Mouse (Mus musculus) kidney, adult 2 months (tissue): ENCODE results near the gene Sycn. TPM values are rescaled to one million over a fixed set of nuclear protein-coding genes. Genes with fewer than 3 reads are reported as not detected.
"Not testable (repeated sequence)": the region's sequence is repeated elsewhere in the genome, so short reads cannot be mapped to it uniquely, and the experiment has no call there.

ENCODE experiments used
- DNase-seq: peaks from one replicate; pipeline ENCODE4 v3.0.0; 2021
- H3K27ac ChIP-seq: fragments of 200-500 bp; 2 replicates; pipeline ENCODE4 v1.5.1; 2012; ENCODE audit warnings: low read depth, low read length, control low read depth, inconsistent platforms; ENCODE audit not compliant: insufficient read depth
- H3K27me3 ChIP-seq: fragments of 200-500 bp; replicated peaks from 2 replicates; pipeline ENCODE4 v1.6.1; 2012; ENCODE audit warnings: mild to moderate bottlenecking, moderate library complexity, low read length, inconsistent platforms; ENCODE audit not compliant: control insufficient read depth, insufficient read depth
- H3K36me3 ChIP-seq: fragments of 200-500 bp; 2 replicates; pipeline ENCODE4 v1.6.1; 2012; ENCODE audit warnings: mild to moderate bottlenecking, moderate library complexity, low read length, inconsistent platforms; ENCODE audit not compliant: control insufficient read depth, insufficient read depth
- H3K4me1 ChIP-seq: fragments of 200-500 bp; 2 replicates; pipeline ENCODE4 v1.6.1; 2011; ENCODE audit warnings: low read length; ENCODE audit not compliant: control insufficient read depth, insufficient read depth
- H3K4me3 ChIP-seq: fragments of 200-500 bp; 2 replicates; pipeline ENCODE4 v1.5.1; 2011; ENCODE audit warnings: mild to moderate bottlenecking, low read depth, low read length, control low read depth; ENCODE audit not compliant: insufficient read depth
- CTCF ChIP-seq: fragments of 200-500 bp; conservative IDR thresholded peaks from 2 replicates; pipeline ENCODE4 v1.5.1; 2011; ENCODE audit warnings: low read depth, mild to moderate bottlenecking, control low read depth, low read length, moderate library complexity, mixed read lengths; ENCODE audit not compliant: insufficient read depth, insufficient read length
- POLR2A ChIP-seq: fragments of 200-500 bp; IDR thresholded peaks from one replicate; pipeline ENCODE4 v1.6.1; 2011; ENCODE audit warnings: low read depth, low read length, control low read depth
- WGBS: fragments of 180-500 bp; shearing (Covaris S2); methylation state at CpG from one replicate; pipeline ENCODE4 v1.1.7; 2018; 5-methylcytosine and 5-hydroxymethylcytosine counted together
- polyA plus RNA-seq: library from polyadenylated mRNA; depleted of rRNA; stranded (reverse); fragments of >200 nt; gene quantifications from 2 replicates; pipeline ENCODE4 v1.2.3, GENCODE M21; 2012; rRNA removed

The Sycn gene
- 12.4 and 13.3 TPM in 2 replicates for polyA plus RNA-seq

GRCm38 (mm10) chr7:28540526-28540925, at the start of gene Sycn:
TSS of gene Sycn (plus strand) at chr7:28540885.
- Histone ChIP-seq H3K4me1 (no peaks in the 10 kb centered on the region; the same call in 1 of the 2 replicates), H3K27me3 (no peaks in the 10 kb centered on the region), H3K36me3 (no peaks in the 10 kb centered on the region), H3K4me3 (no peak within 1 kb of the TSS), H3K27ac (no peak within 1 kb of the TSS)
- no peak for TF ChIP-seq POLR2A
- no peak for TF ChIP-seq CTCF
- DNase-seq = no peak
- WGBS = 68% methylated on average over 4 of the region's 4 CpGs

DNA sequence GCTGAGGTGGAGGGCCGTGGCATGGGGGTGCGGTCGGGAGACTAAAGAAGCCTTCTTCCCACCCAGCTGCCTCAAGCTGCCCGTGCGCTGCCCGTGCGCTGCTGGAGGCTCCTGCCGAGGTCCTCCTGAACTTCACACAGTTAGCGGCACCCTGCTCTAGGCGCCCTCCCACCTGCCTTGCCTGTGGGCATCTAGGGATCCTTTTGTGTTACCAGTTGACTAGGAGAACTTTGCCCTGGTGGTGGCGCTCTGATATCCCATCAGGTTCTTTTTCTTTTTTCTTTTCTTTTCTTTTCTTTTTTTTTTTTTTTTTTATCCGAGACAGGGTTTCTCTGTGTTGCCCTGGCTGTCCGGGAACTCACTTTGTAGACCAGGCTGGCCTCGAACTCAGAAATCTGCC, 49.8 kb upstream of the Sycn start:
- WGBS = 40% methylated on average over 14 of the region's 14 CpGs
- Histone ChIP-seq H3K27me3 (no peaks in the 10 kb centered on the region), H3K36me3 (no peaks in the 10 kb centered on the region), H3K4me1 (no peaks in the 10 kb centered on the region), H3K27ac (no peak overlapping the region), H3K4me3 (no peak overlapping the region)
- TF ChIP-seq POLR2A (no peak), CTCF (no peak)
- no peak for DNase-seq

- Histone ChIP-seq H3K4me1 (no peaks in the 10 kb centered on the region), H3K27me3 (no peaks in the 10 kb centered on the region), H3K4me3 (no peak overlapping the region), H3K27ac (no peak overlapping the region), H3K36me3 (no peaks in the 10 kb centered on the region)
- WGBS = 91% methylated on average over 8 of the region's 8 CpGs
- TF ChIP-seq CTCF = no peak
- no peak for TF ChIP-seq POLR2A
- DNase-seq = no peak
These were observed 48.4 kb upstream of the Sycn start for GRCm38 (mm10) chr7:28492310-28492709.

DNA sequence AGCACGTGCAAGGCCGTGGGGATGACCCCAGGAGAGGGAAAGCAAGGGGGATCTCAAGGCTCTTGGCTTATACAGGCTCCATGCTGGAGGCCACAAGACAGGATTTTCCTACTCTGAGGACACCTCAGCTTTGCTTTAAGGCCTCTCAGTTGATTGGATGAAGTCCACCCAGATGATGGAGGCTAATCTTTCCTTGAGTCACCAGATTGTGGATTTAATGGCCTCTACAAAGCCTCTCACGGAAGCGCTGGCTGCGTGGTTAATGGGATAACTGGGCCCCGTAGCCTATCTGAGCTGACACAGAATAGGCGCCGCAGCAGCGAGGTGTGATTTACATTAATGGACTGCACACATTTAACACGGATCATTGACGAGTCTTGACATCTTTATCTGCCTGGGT, 45.3 kb upstream of the Sycn start:
- H3K36me3 ChIP-seq = no peaks in the 10 kb centered on the region
- 53% methylated on average over 11 of the region's 11 CpGs for WGBS
- H3K4me1 ChIP-seq = no peaks in the 10 kb centered on the region
- H3K4me3 ChIP-seq = no peak overlapping the region
- no peaks in the 10 kb centered on the region for H3K27me3 ChIP-seq
- TF ChIP-seq POLR2A (no peak), CTCF (no peak)
- no peak overlapping the region for H3K27ac ChIP-seq
- DNase-seq = no peak

GRCm38 (mm10) chr7:28505585-28505984, 35.1 kb upstream of the Sycn start:
- Histone ChIP-seq H3K27ac (no peak overlapping the region), H3K36me3 (no peaks in the 10 kb centered on the region), H3K4me1 (no peaks in the 10 kb centered on the region), H3K4me3 (no peak overlapping the region), H3K27me3 (no peaks in the 10 kb centered on the region)
- TF ChIP-seq CTCF = no peak
- no peak for TF ChIP-seq POLR2A
- DNase-seq = no peak
- 5% methylated on average over 5 of the region's 5 CpGs for WGBS

- WGBS = 71% methylated on average over 2 of the region's 2 CpGs
These were observed 31.6 kb upstream of the Sycn start for GRCm38 (mm10) chr7:28509121-28509520.

GRCm38 (mm10) chr7:28510405-28510974, 30.2 kb upstream of the Sycn start, which contains the start of gene Ifnl2:
TSS of gene Ifnl2 (minus strand) at chr7:28510455.
- H3K36me3 ChIP-seq, H3K27me3 ChIP-seq, DNase-seq, H3K4me3 ChIP-seq, H3K4me1 ChIP-seq, H3K27ac ChIP-seq: not testable (repeated sequence)
- 59% methylated on average over 8 of the region's 8 CpGs for WGBS

More at GRCm38 (mm10) chr7:28509121-28509520, 31.6 kb upstream of the Sycn start:
- H3K4me3 ChIP-seq, H3K27me3 ChIP-seq, H3K4me1 ChIP-seq, H3K27ac ChIP-seq, H3K36me3 ChIP-seq, DNase-seq: not testable (repeated sequence)

- no peak for TF ChIP-seq POLR2A
- no peak for TF ChIP-seq CTCF
- no peak overlapping the region for H3K4me3 ChIP-seq
- H3K4me1 ChIP-seq = no peaks in the 10 kb centered on the region
- no peaks in the 10 kb centered on the region for H3K27me3 ChIP-seq
- H3K27ac ChIP-seq = no peak overlapping the region
- 64% methylated on average over 8 of the region's 8 CpGs for WGBS
- H3K36me3 ChIP-seq = no peaks in the 10 kb centered on the region
- DNase-seq = no peak
These were observed 29.2 kb upstream of the Sycn start for GRCm38 (mm10) chr7:28511441-28511840.

DNA sequence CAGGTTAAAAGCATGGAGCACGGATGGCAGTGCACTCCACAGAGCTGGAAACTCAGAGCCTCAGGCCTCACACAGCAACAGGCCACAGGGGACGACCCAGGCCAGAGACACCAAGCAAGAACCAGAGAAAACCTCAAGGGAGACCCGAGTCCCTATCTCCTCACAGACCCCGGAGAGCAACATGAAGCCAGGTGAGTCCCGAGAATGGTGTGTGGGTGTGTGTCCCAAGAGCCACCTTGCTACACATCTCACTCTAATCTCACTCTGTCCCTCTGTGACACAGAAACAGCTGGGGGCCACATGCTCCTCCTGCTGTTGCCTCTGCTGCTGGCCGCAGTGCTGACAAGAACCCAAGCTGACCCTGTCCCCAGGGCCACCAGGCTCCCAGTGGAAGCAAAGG, 18.1 kb upstream of the Sycn start, which contains the start of gene Ifnl3:
Gene Ifnl3 (plus strand): TSS at position 301 of the 400 bp plus-strand sequence.
- not testable (repeated sequence) for H3K4me3 ChIP-seq, H3K27me3 ChIP-seq, H3K27ac ChIP-seq, H3K36me3 ChIP-seq, H3K4me1 ChIP-seq, DNase-seq
- WGBS = 82% methylated on average over 5 of the region's 6 CpGs
